Mouse (Mus musculus): ENCODE data around the gene Actl10.

DNA sequence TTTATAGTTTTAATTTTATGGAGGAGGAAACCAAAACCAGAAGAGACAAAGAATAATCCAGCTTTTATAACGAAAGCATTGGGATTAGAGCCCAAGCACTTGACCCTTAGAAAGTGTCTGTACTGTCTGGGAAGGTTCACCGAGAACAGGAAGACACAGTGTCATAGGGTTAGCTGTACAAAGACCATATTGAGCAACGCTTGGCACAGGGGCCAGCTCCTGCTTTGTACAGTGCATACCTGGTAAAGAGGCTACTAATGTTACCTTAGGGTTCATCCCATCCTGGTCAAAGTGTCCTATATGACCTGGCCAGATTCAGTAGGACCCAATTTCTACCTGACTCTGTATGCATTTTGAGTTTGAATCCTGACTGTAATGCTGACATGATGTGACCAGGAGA lies 49.7 kb downstream of the Actl10 start:
- TF ChIP-seq POLR2A (IDR thresholded peaks at IDR 0.05; ENCODE audit: control insufficient read depth, extremely low read depth, insufficient read depth, low read length, poor library complexity): no peak
- no peak for TF ChIP-seq CTCF (IDR thresholded peaks at IDR 0.05; ENCODE audit: borderline replicate concordance, control insufficient read depth, extremely low read depth, insufficient read depth, low read length, poor library complexity)
